Mouse (Mus musculus) kidney, postnatal 0 days (tissue): ENCODE measurements around the gene Tufm. TPM values are rescaled to one million over a fixed set of nuclear protein-coding genes. Genes with fewer than 3 reads are reported as not detected.
"Not testable (repeated sequence)": the region's sequence is repeated elsewhere in the genome, so short reads cannot be mapped to it uniquely, and the experiment has no call there.

Experiments used
- ATAC-seq: fragments of 200-750 bp; cut with Nextera tagmentation; replicated peaks from 2 replicates; pipeline ENCODE4 v1.8.0; 2017; ENCODE audit warnings: low read depth, moderate number of reproducible peaks, moderate TSS enrichment, moderate library complexity; ENCODE audit not compliant: low FRiP score
- DNase-seq: peaks from one replicate; pipeline ENCODE4 v3.0.0-alpha.2; 2016; ENCODE audit warnings: low spot score
- H3K27ac ChIP-seq: fragments of 300-500 bp; sonication (generic); 2 replicates; pipeline ENCODE4 v1.5.1; 2014; ENCODE audit warnings: mild to moderate bottlenecking
- H3K27me3 ChIP-seq: fragments of 300-500 bp; sonication (generic); 2 replicates; pipeline ENCODE4 v1.6.1; 2014; ENCODE audit warnings: low read length, mixed read lengths; ENCODE audit not compliant: insufficient read depth
- H3K36me3 ChIP-seq: fragments of 300-500 bp; sonication (generic); 2 replicates; pipeline ENCODE4 v1.6.1; 2014; ENCODE audit warnings: low read length, mixed read lengths; ENCODE audit not compliant: insufficient read depth
- H3K4me1 ChIP-seq: fragments of 300-500 bp; sonication (generic); replicated peaks from 2 replicates; pipeline ENCODE4 v1.6.1; 2014; ENCODE audit warnings: antibody characterized with exemption, low read length, mixed read lengths; ENCODE audit not compliant: insufficient read depth
- H3K4me2 ChIP-seq: fragments of 300-500 bp; sonication (generic); 2 replicates; pipeline ENCODE4 v1.6.1; 2014; ENCODE audit warnings: mild to moderate bottlenecking, low read length, moderate library complexity, mixed read lengths
- H3K4me3 ChIP-seq: fragments of 300-500 bp; sonication (generic); replicated peaks from 2 replicates; pipeline ENCODE4 v1.5.1; 2014; ENCODE audit warnings: low read depth, low read length
- H3K9ac ChIP-seq: fragments of 300-500 bp; sonication (generic); 2 replicates; pipeline ENCODE4 v1.6.1; 2014; ENCODE audit warnings: low read depth, low read length
- H3K9me3 ChIP-seq: fragments of 300-500 bp; sonication (generic); replicated peaks from 2 replicates; pipeline ENCODE4 v1.6.1; 2016; ENCODE audit warnings: low read length, inconsistent platforms, mixed read lengths
- CTCF ChIP-seq: IDR thresholded peaks from 2 replicates; pipeline ENCODE4 v1.5.1; 2016; ENCODE audit warnings: antibody characterized with exemption, low read depth, mild to moderate bottlenecking, moderate library complexity
- WGBS: fragments of 180-500 bp; shearing (Covaris S2); extraction: QIAGEN DNeasy Blood & Tissue Kit; methylation state at CpG from one replicate; pipeline ENCODE4 v1.1.7; 2014; 5-methylcytosine and 5-hydroxymethylcytosine counted together
- polyA plus RNA-seq: library from polyadenylated mRNA; unstranded; fragments of >200 nt; fragmentation: Nextera tagmentation; extraction: Ambion mirVana; gene quantifications from 2 replicates; pipeline ENCODE4 v1.2.1, GENCODE M21; 2015

Gene Tufm
- polyA plus RNA-seq, 1 experiment from 2014 or later = 117 TPM

GRCm38 (mm10) chr7:126472713-126473112 lies 14.4 kb upstream of the Tufm start:
- Histone ChIP-seq H3K4me2 (no peak overlapping the region), H3K36me3 (peaks cover 46% of the 10 kb centered on the region)
- WGBS = 92% methylated on average over 16 of the region's 16 CpGs

DNA sequence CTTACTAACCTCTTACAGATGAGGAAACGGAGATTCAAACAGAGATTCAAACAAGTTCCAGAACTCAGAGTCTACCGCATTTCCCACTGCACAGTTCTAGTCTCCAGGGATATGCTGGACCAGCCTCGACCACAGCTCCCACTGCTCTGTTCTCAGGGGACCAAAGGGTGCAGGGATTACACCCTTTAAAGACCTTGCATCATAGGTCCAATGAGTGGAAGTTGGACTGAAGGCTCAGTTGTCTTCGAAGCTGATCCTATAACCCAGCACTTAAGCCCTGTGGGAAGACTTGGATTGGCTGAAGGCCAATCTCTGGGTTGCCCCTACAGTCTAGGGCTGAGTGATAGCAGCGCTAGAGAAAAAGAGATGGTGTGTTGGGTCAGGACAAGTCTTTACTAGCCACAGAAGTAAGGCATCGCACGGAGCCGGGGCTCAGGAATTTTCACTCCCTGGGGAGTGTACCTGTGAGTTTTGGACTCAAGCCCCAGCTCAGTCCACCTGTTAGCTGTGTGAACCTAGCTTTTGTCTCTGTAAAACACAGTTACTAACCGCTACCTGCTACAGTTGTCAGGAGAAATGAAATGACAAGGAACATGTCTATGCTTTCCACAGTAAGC lies 13.6 kb upstream of the Tufm start:
- ATAC-seq (no peak), DNase-seq (no peak)
- no peak for TF ChIP-seq CTCF
- Histone ChIP-seq H3K4me1 (peaks cover 17% of the 10 kb centered on the region; the same call in 1 of the 2 replicates), H3K9me3 (no peaks in the 10 kb centered on the region), H3K36me3 (peaks cover 38% of the 10 kb centered on the region), H3K9ac (peak overlapping the region; percentile 83), H3K27ac (peak overlapping the region; percentile 95; the same call in 1 of the 2 replicates), H3K27me3 (no peaks in the 10 kb centered on the region), H3K4me2 (peak overlapping the region; percentile 92), H3K4me3 (peak overlapping the region; percentile 74; the same call in 1 of the 2 replicates)
- WGBS = 77% methylated on average over 9 of the region's 9 CpGs

More at GRCm38 (mm10) chr7:126472713-126473112, 14.4 kb upstream of the Tufm start:
- DNase-seq (no peak), ATAC-seq (no peak)
- Histone ChIP-seq H3K27me3 (no peaks in the 10 kb centered on the region), H3K4me3 (no peak overlapping the region), H3K27ac (no peak overlapping the region), H3K9ac (no peak overlapping the region), H3K4me1 (peaks cover 17% of the 10 kb centered on the region; the same call in 1 of the 2 replicates), H3K9me3 (no peaks in the 10 kb centered on the region)
- no peak for TF ChIP-seq CTCF

DNA sequence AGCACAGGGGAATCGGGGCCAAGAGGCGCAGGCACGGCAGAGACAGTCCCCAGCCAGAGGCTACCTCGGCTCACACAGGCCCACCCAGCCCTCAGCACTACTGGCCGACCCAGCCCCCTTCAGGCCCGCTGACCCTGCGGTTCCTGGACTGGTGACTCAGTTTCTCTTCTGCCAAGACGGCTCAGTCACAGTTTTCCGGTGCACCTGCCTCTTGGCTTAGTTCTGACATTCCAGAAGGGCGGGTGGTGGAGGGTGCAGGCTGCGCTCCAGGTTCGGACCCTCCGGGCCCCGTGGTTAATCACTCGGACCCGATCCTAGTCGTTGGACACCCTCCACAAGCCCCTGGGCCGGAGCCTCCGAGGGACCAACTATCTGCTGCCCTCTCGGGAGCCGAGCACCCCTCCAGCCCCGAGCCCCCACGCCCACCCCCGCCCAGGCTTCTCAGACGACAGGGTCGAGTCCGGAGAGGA lies 12.6 kb upstream of the Tufm start:
- peaks cover 17% of the 10 kb centered on the region; the same call in 1 of the 2 replicates for H3K4me1 ChIP-seq
- peak overlapping the region; percentile 95 for H3K27ac ChIP-seq
- no peak for TF ChIP-seq CTCF
- 0% methylated on average over 23 of the region's 27 CpGs for WGBS
- H3K4me3 ChIP-seq = peak overlapping the region; percentile 74
- H3K9me3 ChIP-seq = no peaks in the 10 kb centered on the region
- ATAC-seq (no peak), DNase-seq (no peak)
- H3K36me3 ChIP-seq = peaks cover 29% of the 10 kb centered on the region
- peak overlapping the region; percentile 92 for H3K4me2 ChIP-seq
- no peaks in the 10 kb centered on the region for H3K27me3 ChIP-seq
- H3K9ac ChIP-seq = peak overlapping the region; percentile 83

DNA sequence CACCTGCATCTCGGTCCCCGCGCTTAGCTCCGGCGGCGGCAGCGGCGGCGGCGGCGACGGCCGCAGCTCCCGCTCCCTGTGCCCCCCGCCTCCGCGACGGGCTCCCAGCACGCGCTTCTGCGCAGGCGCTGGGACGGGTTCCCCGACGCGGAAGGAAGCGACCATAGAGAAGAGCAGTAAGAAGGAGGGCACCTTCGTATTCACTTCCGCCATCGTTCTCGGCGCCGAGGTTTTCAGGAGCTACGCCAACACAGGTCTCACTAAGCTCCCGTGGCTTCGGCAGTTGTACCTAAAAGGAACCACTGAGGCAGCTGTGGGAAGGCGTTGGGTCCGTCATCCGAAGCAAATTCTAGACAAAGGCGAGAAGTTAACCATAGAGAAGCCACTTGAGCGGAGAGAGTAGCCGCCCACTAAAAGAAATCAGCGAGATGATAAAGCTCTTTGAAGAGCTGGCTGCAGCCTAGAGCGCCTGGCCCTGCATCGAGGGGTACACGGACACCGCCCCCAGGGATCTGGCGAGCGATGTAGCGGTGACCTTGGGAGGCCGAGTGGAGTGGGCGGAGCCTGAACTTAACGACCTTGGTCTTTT lies 12.1 kb upstream of the Tufm start, which contains the start of gene Sh2b1:
Gene Sh2b1 (minus strand): TSS at position 432 of the 589 bp plus-strand sequence.
- ATAC-seq (peak; percentile 93), DNase-seq (peak; percentile 98)
- peaks cover 23% of the 10 kb centered on the region for H3K36me3 ChIP-seq
- H3K4me2 ChIP-seq = peak within 1 kb of the TSS; percentile 92
- no peaks in the 10 kb centered on the region for H3K27me3 ChIP-seq
- no peaks in the 10 kb centered on the region for H3K9me3 ChIP-seq
- WGBS = under 1% methylated on average over 53 of the region's 53 CpGs
- peak within 1 kb of the TSS; percentile 83 for H3K9ac ChIP-seq
- H3K27ac ChIP-seq = peak within 1 kb of the TSS; percentile 95
- peaks cover 17% of the 10 kb centered on the region; the same call in 1 of the 2 replicates for H3K4me1 ChIP-seq
- peak; percentile 51; the same call in 1 of the 2 replicates for TF ChIP-seq CTCF
- H3K4me3 ChIP-seq = peak within 1 kb of the TSS; percentile 74

- Histone ChIP-seq H3K4me2 (no peak overlapping the region; the same call in 1 of the 2 replicates), H3K27ac (peak overlapping the region; percentile 67; the same call in 1 of the 2 replicates), H3K4me3 (no peak overlapping the region), H3K9me3 (no peaks in the 10 kb centered on the region), H3K4me1 (no peaks in the 10 kb centered on the region), H3K36me3 (no peaks in the 10 kb centered on the region), H3K27me3 (no peaks in the 10 kb centered on the region), H3K9ac (no peak overlapping the region)
- no peak for ATAC-seq
- DNase-seq = peak; percentile 50
- TF ChIP-seq CTCF = peak; percentile 74
- WGBS = 27% methylated on average over 5 of the region's 5 CpGs
Observed at GRCm38 (mm10) chr7:126481699-126482098, 5.5 kb upstream of the Tufm start.

- Histone ChIP-seq H3K4me3 (peak overlapping the region; percentile 21), H3K4me2 (peak overlapping the region; percentile 59), H3K36me3 (no peaks in the 10 kb centered on the region), H3K4me1 (no peaks in the 10 kb centered on the region), H3K9ac (peak overlapping the region; percentile 46), H3K9me3 (no peaks in the 10 kb centered on the region), H3K27ac (peak overlapping the region; percentile 67), H3K27me3 (no peaks in the 10 kb centered on the region)
- 0 out of 2 replicates have a peak, but pooled peaks have one; percentile 3 for TF ChIP-seq CTCF
- ATAC-seq (peak; percentile 92), DNase-seq (peak; percentile 94)
- under 1% methylated on average over 23 of the region's 23 CpGs for WGBS
Observed at GRCm38 (mm10) chr7:126482392-126482871, 4.7 kb upstream of the Tufm start.

- H3K27me3 ChIP-seq, H3K9me3 ChIP-seq, DNase-seq, H3K4me1 ChIP-seq: not testable (repeated sequence)
- peak overlapping the region; percentile 75 for H3K9ac ChIP-seq
- peak; percentile 34 for ATAC-seq
- peak overlapping the region; percentile 89 for H3K4me2 ChIP-seq
- peak overlapping the region; percentile 61 for H3K4me3 ChIP-seq
- peaks cover 25% of the 10 kb centered on the region for H3K36me3 ChIP-seq
- WGBS = 12% methylated on average over 20 of the region's 25 CpGs
- peak overlapping the region; percentile 43; the same call in 1 of the 2 replicates for H3K27ac ChIP-seq
Observed at GRCm38 (mm10) chr7:126487617-126488385, 640 bp downstream of the Tufm start.
